Mouse (Mus musculus) limb, embryonic 13.5 days (tissue): ENCODE measurements at regions not wholly inside any gene's neighbourhood (a gene's known extent, or its start where the extent isn't known, plus 50 kb on each side); places are given as distances from the start of the nearest gene placed in this dataset.

ENCODE experiments used
- ATAC-seq: fragments of 200-750 bp; cut with Nextera tagmentation; 2 replicates; pipeline ENCODE4 v1.8.0; 2017; ENCODE audit warnings: low read depth, moderate number of reproducible peaks, moderate TSS enrichment; ENCODE audit not compliant: low FRiP score
- H3K27ac ChIP-seq: fragments of 300-500 bp; sonication (generic); 2 replicates; pipeline ENCODE4 v1.5.1; 2015; ENCODE audit warnings: inconsistent platforms, mild to moderate bottlenecking, moderate library complexity
- H3K27me3 ChIP-seq: fragments of 300-500 bp; sonication (generic); 2 replicates; pipeline ENCODE4 v1.6.1; 2015; ENCODE audit warnings: mild to moderate bottlenecking, inconsistent platforms
- H3K36me3 ChIP-seq: fragments of 300-500 bp; sonication (generic); 2 replicates; pipeline ENCODE4 v1.6.1; 2015; ENCODE audit warnings: inconsistent platforms, mild to moderate bottlenecking, moderate library complexity
- H3K4me1 ChIP-seq: fragments of 300-500 bp; sonication (generic); 2 replicates; pipeline ENCODE4 v1.6.1; 2015; ENCODE audit warnings: inconsistent platforms
- H3K4me2 ChIP-seq: fragments of 300-500 bp; sonication (generic); replicated peaks from 2 replicates; pipeline ENCODE4 v1.6.1; 2015; ENCODE audit warnings: inconsistent platforms, mild to moderate bottlenecking, moderate library complexity
- H3K4me3 ChIP-seq: fragments of 300-500 bp; sonication (generic); 2 replicates; pipeline ENCODE4 v1.5.1; 2015; ENCODE audit warnings: moderate library complexity, mild to moderate bottlenecking, inconsistent platforms
- H3K9ac ChIP-seq: fragments of 300-500 bp; sonication (generic); 2 replicates; pipeline ENCODE4 v1.6.1; 2015; ENCODE audit warnings: mild to moderate bottlenecking, inconsistent platforms
- H3K9me3 ChIP-seq: fragments of 300-500 bp; sonication (generic); 2 replicates; pipeline ENCODE4 v1.6.1; 2016; ENCODE audit warnings: inconsistent platforms
- WGBS: fragments of 180-500 bp; shearing (Covaris S2); methylation state at CpG from one replicate; pipeline ENCODE4 v1.1.7; 2015; 5-methylcytosine and 5-hydroxymethylcytosine counted together

- no peak overlapping the region for H3K4me3 ChIP-seq
- no peaks in the 10 kb centered on the region for H3K9me3 ChIP-seq
- no peak for ATAC-seq
- no peaks in the 10 kb centered on the region for H3K4me1 ChIP-seq
- H3K27me3 ChIP-seq, result no peaks in the 10 kb centered on the region
- no peak overlapping the region for H3K9ac ChIP-seq
- H3K27ac ChIP-seq, result no peak overlapping the region
- WGBS, result 55% methylated on average over 6 of the region's 6 CpGs
- no peaks in the 10 kb centered on the region for H3K36me3 ChIP-seq
- H3K4me2 ChIP-seq, result no peak overlapping the region
Measured at GRCm38 (mm10) chr3:147531608-147532180, 679.5 kb downstream of the Ttll7 start.
